Mouse (Mus musculus): Measurements from ENCODE around the gene Bpifb6. TPM values are rescaled to one million over a fixed set of nuclear protein-coding genes. Genes with fewer than 3 reads are reported as not detected.

Gene Bpifb6
- polyA plus RNA-seq, 1 experiment from 2014 or later, result not detected

- H3K36me3 ChIP-seq, result no peaks in the 10 kb centered on the region
- no peak within 1 kb of the TSS for H3K27ac ChIP-seq
- H3K9ac ChIP-seq, result no peak within 1 kb of the TSS
- no peaks in the 10 kb centered on the region for H3K4me1 ChIP-seq
- no peak for ATAC-seq (ENCODE audit: insufficient number of reproducible peaks, insufficient read depth, low FRiP score, low TSS enrichment)
- H3K4me2 ChIP-seq (replicated peaks), result no peak within 1 kb of the TSS
- no peaks in the 10 kb centered on the region for H3K27me3 ChIP-seq
- H3K4me3 ChIP-seq, result no peak within 1 kb of the TSS
- 49% methylated on average over 8 of the region's 8 CpGs for WGBS
- no peaks in the 10 kb centered on the region for H3K9me3 ChIP-seq
Observed at GRCm38 (mm10) chr2:153917930-153918329, 17.7 kb downstream of the Bpifb6 start, which contains the start of gene Bpifb3. Gene Bpifb3, plus strand, starts transcription at chr2:153918230.

DNA sequence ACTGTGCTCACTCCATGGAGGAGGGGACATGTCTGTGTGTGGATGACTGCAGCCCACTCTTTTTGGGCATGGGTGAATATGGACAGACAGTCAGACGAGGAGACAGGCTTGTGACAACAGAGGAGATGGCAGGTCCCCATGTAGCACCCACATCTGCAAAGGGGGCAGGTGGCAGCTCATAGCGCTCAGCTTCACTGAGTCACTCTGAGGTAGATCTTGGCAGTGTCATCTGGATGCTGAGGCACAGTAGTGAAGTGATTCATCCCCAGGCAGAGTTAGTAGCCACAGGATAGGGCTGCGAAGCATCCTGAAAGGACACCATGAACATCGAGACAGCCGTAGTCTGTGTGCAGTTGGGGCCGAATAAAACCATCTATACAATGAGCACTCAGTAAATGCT lies 21.1 kb downstream of the Bpifb6 start:
- ATAC-seq (ENCODE audit: insufficient number of reproducible peaks, insufficient read depth, low FRiP score, low TSS enrichment), result no peak
- no peak overlapping the region for H3K27ac ChIP-seq
- no peaks in the 10 kb centered on the region for H3K9me3 ChIP-seq
- H3K36me3 ChIP-seq, result no peaks in the 10 kb centered on the region
- 87% methylated on average over 6 of the region's 6 CpGs for WGBS
- no peak overlapping the region for H3K9ac ChIP-seq
- H3K4me1 ChIP-seq, result no peaks in the 10 kb centered on the region
- H3K4me2 ChIP-seq (replicated peaks), result no peak overlapping the region
- H3K4me3 ChIP-seq, result no peak overlapping the region
- no peaks in the 10 kb centered on the region for H3K27me3 ChIP-seq

- Histone ChIP-seq H3K9me3 (no peaks in the 10 kb centered on the region), H3K4me1 (no peaks in the 10 kb centered on the region), H3K36me3 (no peaks in the 10 kb centered on the region), H3K27me3 (no peaks in the 10 kb centered on the region), H3K27ac (no peak overlapping the region), H3K9ac (no peak overlapping the region), H3K4me2 (replicated peaks) (no peak overlapping the region), H3K4me3 (no peak overlapping the region)
- ATAC-seq (ENCODE audit: insufficient number of reproducible peaks, insufficient read depth, low FRiP score, low TSS enrichment), result no peak
- WGBS, result 44% methylated on average over 3 of the region's 3 CpGs
Observed at GRCm38 (mm10) chr2:153929871-153930413, 29.8 kb downstream of the Bpifb6 start.

DNA sequence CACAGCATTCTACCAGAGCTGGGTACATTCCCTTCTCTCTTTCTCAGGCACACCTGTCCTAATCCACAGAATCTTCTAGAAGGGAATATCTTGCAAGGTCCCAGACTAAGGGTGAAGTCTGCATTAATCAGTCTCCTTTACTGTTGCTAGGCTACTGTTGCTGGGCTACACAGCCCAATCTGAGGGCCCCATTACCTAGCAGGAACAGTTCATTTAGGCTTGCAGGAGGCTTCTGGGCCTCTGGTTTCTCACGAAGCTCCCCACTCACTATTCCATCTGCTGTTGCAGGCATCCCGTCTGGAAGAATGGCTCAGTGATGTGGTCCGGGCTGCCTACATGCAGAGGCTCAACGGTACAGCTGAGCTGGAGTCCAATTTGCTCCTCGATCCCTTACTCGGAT lies 30.9 kb downstream of the Bpifb6 start:
- Histone ChIP-seq H3K4me3 (no peak overlapping the region), H3K4me2 (replicated peaks) (no peak overlapping the region), H3K27me3 (no peaks in the 10 kb centered on the region), H3K36me3 (no peaks in the 10 kb centered on the region), H3K4me1 (no peaks in the 10 kb centered on the region), H3K9ac (no peak overlapping the region), H3K27ac (no peak overlapping the region), H3K9me3 (no peaks in the 10 kb centered on the region)
- no peak for ATAC-seq (ENCODE audit: insufficient number of reproducible peaks, insufficient read depth, low FRiP score, low TSS enrichment)
- WGBS, result 73% methylated on average over 6 of the region's 6 CpGs

DNA sequence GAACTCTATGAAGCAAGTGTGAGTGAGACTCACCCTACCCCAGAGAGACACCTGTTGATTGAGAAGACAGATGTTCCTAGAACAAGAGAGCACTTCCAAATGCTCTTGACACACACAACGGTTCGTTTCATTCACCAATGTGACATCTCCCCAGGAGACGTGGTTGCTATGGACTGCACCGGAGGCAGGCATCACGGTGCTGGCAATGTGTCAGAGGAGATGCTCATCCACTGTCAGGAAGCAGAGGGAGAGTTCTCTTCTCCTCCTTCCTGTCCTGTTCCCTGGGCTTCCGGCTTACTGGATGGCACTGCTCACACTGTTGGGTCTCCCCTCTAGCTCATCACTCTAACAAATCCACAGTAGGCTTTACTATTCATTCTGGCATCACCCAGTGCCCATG lies 33.1 kb downstream of the Bpifb6 start:
- 84% methylated on average over 6 of the region's 6 CpGs for WGBS

DNA sequence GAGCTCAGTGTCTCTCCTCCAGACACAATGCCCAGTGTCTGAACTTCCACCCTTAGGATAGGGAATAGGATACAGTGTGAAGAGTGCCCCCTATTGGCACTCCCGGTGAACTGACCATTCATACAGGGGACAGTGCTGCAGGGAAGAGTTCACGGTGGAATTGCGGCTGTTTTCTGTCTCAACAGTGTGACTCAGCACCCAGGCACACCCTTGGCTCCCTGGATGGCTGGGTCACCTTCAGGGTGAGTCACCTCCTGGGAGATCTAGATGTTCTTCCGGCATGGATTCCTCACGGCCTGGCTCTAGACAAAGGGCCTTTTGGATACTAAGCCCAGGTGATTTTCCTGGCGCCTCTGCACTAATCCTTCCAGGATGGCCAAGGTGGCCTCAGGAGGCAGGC lies 35.2 kb downstream of the Bpifb6 start:
- Histone ChIP-seq H3K27me3 (no peaks in the 10 kb centered on the region), H3K36me3 (no peaks in the 10 kb centered on the region), H3K4me1 (no peaks in the 10 kb centered on the region), H3K27ac (no peak overlapping the region), H3K9me3 (no peaks in the 10 kb centered on the region), H3K4me2 (replicated peaks) (no peak overlapping the region), H3K4me3 (no peak overlapping the region), H3K9ac (no peak overlapping the region)
- 90% methylated on average over 6 of the region's 6 CpGs for WGBS
- no peak for ATAC-seq (ENCODE audit: insufficient number of reproducible peaks, insufficient read depth, low FRiP score, low TSS enrichment)

More for the DNA sequence above, 33.1 kb downstream of the Bpifb6 start:
- H3K9ac ChIP-seq, result no peak overlapping the region
- H3K4me2 ChIP-seq (replicated peaks), result no peak overlapping the region
- no peaks in the 10 kb centered on the region for H3K4me1 ChIP-seq
- H3K4me3 ChIP-seq, result no peak overlapping the region
- no peaks in the 10 kb centered on the region for H3K36me3 ChIP-seq
- no peak overlapping the region for H3K27ac ChIP-seq
- no peak for ATAC-seq (ENCODE audit: insufficient number of reproducible peaks, insufficient read depth, low FRiP score, low TSS enrichment)
- H3K9me3 ChIP-seq, result no peaks in the 10 kb centered on the region
- H3K27me3 ChIP-seq, result no peaks in the 10 kb centered on the region

GRCm38 (mm10) chr2:153937843-153938242 lies 37.7 kb downstream of the Bpifb6 start, which contains the start of gene Bpifb4:
Gene Bpifb4, plus strand, starts transcription at chr2:153938212.
- no peaks in the 10 kb centered on the region for H3K4me1 ChIP-seq
- H3K36me3 ChIP-seq, result no peaks in the 10 kb centered on the region
- H3K4me3 ChIP-seq, result no peak within 1 kb of the TSS
- H3K27ac ChIP-seq, result no peak within 1 kb of the TSS
- no peaks in the 10 kb centered on the region for H3K27me3 ChIP-seq
- H3K9me3 ChIP-seq, result no peaks in the 10 kb centered on the region
- ATAC-seq (ENCODE audit: insufficient number of reproducible peaks, insufficient read depth, low FRiP score, low TSS enrichment), result no peak
- H3K9ac ChIP-seq, result no peak within 1 kb of the TSS
- no peak within 1 kb of the TSS for H3K4me2 ChIP-seq (replicated peaks)
- WGBS, result 82% methylated on average over 5 of the region's 5 CpGs

GRCm38 (mm10) chr2:153943537-153943936 lies 43.3 kb downstream of the Bpifb6 start:
- no peaks in the 10 kb centered on the region for H3K9me3 ChIP-seq
- H3K4me1 ChIP-seq, result no peaks in the 10 kb centered on the region
- H3K27ac ChIP-seq, result no peak overlapping the region
- H3K27me3 ChIP-seq, result no peaks in the 10 kb centered on the region
- no peak overlapping the region for H3K9ac ChIP-seq
- 41% methylated on average over 3 of the region's 3 CpGs for WGBS
- no peak for ATAC-seq (ENCODE audit: insufficient number of reproducible peaks, insufficient read depth, low FRiP score, low TSS enrichment)
- no peaks in the 10 kb centered on the region for H3K36me3 ChIP-seq
- H3K4me3 ChIP-seq, result no peak overlapping the region
- H3K4me2 ChIP-seq (replicated peaks), result no peak overlapping the region

GRCm38 (mm10) chr2:153944567-153944966 lies 44.4 kb downstream of the Bpifb6 start:
- no peak overlapping the region for H3K4me2 ChIP-seq (replicated peaks)
- 81% methylated on average over 8 of the region's 8 CpGs for WGBS
- no peaks in the 10 kb centered on the region for H3K27me3 ChIP-seq
- no peak for ATAC-seq (ENCODE audit: insufficient number of reproducible peaks, insufficient read depth, low FRiP score, low TSS enrichment)
- no peaks in the 10 kb centered on the region for H3K4me1 ChIP-seq
- H3K4me3 ChIP-seq, result no peak overlapping the region
- H3K27ac ChIP-seq, result no peak overlapping the region
- H3K36me3 ChIP-seq, result no peaks in the 10 kb centered on the region
- no peaks in the 10 kb centered on the region for H3K9me3 ChIP-seq
- no peak overlapping the region for H3K9ac ChIP-seq

DNA sequence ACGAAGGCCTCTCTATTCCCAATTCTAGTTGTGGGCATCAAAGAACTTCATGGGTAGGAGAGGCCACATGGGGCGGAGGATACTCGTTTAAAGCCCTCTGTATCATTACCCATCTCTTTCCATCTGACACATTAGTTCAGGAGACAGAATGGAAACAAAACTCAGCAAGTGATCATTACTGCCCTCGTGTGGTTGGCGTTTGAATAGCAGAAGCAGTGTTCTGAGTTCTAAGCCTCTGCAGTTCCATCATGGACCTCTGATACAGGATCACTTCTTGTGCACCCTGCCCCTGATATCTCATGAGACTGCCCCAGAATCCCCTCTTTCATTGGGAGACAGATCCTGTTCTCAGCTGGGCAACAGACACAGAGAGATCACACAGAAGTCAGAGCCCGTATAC lies 52.7 kb downstream of the Bpifb6 start:
- WGBS, result 33% methylated on average over 6 of the region's 6 CpGs
- H3K27me3 ChIP-seq, result no peaks in the 10 kb centered on the region

GRCm38 (mm10) chr2:153953836-153954235 lies 53.6 kb downstream of the Bpifb6 start:
- no peak overlapping the region for H3K9ac ChIP-seq
- H3K27ac ChIP-seq, result no peak overlapping the region
- ATAC-seq (ENCODE audit: insufficient number of reproducible peaks, insufficient read depth, low FRiP score, low TSS enrichment), result no peak
- no peaks in the 10 kb centered on the region for H3K27me3 ChIP-seq
- H3K4me2 ChIP-seq (replicated peaks), result peak overlapping the region; percentile 32; the same call in 1 of the 2 replicates
- H3K4me3 ChIP-seq, result no peak overlapping the region
- H3K4me1 ChIP-seq, result no peaks in the 10 kb centered on the region
- WGBS, result 4% methylated on average over 6 of the region's 6 CpGs
- no peaks in the 10 kb centered on the region for H3K36me3 ChIP-seq
- H3K9me3 ChIP-seq, result no peaks in the 10 kb centered on the region

More for the DNA sequence above, 52.7 kb downstream of the Bpifb6 start:
- no peak overlapping the region for H3K9ac ChIP-seq
- H3K9me3 ChIP-seq, result no peaks in the 10 kb centered on the region
- no peak for ATAC-seq (ENCODE audit: insufficient number of reproducible peaks, insufficient read depth, low FRiP score, low TSS enrichment)
- H3K36me3 ChIP-seq, result no peaks in the 10 kb centered on the region
- no peak overlapping the region for H3K4me2 ChIP-seq (replicated peaks)
- no peaks in the 10 kb centered on the region for H3K4me1 ChIP-seq
- no peak overlapping the region for H3K27ac ChIP-seq
- no peak overlapping the region for H3K4me3 ChIP-seq

Measured in embryonic facial prominence, embryonic 12.5 days (tissue).